Mouse (Mus musculus) gastrocnemius, postnatal 36 days (tissue): ENCODE measurements around the gene Gm128. TPM values are rescaled to one million over a fixed set of nuclear protein-coding genes. Genes with fewer than 3 reads are reported as not detected.
A peak's percentile ranks its signal among the peaks of the same experiment; 100 is the strongest.

Source experiments
- DNase-seq, 2 experiments: peaks; one replicate each; pipeline ENCODE4 v3.0.0; 2022
- intact Hi-C: fragments of 180-260 bp; cut with DNase I; formaldehyde crosslinking; loops from one replicate; pipeline ENCODE4 v1.15.1; 2025
- total RNA-seq, 2 experiments: library from RNA; stranded (reverse); gene quantifications; 2 replicates each; pipeline ENCODE4 v1.2.3; 2021

The Gm128 gene
- total RNA-seq, 2 experiments from 2014 or later, result not detected

DNA sequence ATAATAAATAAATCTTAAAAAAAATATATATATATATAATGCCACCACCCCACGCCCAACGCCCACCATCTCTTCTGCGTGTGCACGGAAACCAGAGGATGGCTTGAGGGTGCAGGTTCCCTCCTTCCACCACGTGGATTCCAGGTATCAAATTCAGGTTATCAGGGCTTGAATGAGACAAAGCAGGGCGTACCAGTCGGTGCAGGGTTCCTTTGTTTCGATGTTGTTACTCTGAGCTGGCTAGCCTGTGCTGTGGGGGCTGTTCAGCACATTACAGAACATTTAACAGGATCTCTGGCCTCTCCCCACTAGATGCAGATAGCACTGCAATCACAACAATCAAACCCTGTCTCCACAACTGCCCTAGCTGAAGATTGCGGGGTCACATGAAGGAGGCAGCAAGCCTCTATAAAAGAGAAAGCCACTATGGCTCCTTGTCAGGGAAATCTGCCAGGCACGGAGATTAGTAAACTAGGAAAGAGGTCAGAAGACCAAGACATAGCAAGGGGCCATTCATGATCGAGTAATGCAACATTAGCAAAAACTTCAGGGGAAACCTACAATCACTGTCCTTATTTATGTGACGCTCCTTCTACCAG is 29.5 kb upstream of the Gm128 start:
- intact Hi-C loops, result no loop called here
- DNase-seq, result no peak

DNA sequence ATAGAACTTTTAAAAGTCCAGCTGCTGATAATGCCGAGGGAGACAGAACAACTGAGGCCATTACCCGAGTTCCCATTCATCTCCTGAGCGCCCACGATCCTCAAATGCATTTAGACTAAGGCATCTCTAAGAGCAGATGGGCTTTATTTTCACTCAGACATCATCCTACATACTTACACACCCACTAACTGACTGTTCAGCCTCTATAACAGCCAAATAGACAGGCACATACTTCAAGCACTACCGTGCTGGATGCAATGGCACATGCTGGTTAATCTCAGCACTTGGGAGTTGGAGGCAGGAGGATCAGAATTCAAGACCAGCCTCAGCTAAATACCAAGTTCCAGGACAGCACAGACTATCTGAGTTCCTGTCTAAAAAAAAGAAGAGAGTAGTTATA is 28.4 kb upstream of the Gm128 start:
- intact Hi-C loops, result no loop called here
- DNase-seq, result no peak

DNA sequence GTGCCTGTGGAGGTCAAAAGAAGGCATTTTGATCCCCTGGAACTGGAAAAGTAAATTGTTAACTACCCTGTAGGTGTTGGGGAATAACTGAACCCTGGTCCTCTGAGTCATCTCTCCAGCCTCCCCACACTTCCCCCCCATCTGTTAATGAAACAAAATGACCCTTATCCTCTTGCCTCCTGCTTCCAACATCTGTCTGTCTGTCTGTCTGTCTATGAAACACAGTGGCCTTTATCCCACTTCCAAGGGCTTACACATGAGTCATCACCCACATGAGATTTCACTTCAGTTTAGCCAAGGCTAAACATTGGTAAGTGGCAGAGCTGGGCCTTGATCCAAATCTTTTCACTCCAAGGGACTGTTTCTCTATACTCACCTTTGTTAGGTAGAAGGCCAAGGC is 26.5 kb upstream of the Gm128 start:
- no peak for DNase-seq
- intact Hi-C loops, result no loop called here

DNA sequence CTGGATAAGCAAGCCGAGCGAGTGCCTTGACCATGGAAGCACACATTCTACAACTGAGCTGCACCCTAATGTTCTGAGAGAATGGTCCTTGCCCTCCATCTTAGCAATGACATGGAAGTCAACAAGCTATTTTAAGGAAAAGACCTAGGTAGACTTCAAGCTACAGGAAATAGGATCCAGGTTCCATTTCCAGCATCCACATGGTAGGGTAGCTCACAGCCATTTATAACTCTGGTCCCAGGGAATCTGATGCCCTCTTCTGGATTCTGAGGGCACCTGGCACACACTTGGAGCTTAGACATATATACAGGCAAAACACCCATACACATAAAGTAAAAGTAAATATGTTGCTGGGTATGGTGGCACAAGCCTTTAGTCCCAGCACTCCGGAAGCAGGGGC is 24.7 kb upstream of the Gm128 start:
- no peak for DNase-seq
- intact Hi-C loops, result no loop called here

DNA sequence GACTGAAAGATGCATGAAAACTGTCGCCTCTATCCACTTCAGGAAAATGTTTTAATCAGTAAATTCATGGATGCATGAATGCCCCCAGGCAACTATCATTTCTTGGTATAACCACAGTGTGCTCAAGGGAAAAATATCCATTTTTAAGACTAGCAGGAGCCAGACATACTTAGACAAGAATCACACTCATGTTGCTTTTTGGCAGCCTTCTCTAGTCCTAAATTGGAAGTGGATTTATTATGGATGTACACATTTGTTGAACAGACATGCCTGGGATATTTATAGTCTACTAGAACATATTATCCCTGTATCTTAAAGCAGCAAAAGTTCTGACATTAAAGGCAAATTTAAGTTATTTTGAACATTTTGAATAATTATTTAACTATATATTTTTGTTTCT is 23.3 kb upstream of the Gm128 start:
- intact Hi-C loops, result loop anchor here (5.0 kb wide), 2 partner anchors 42 to 122 kb away; partner anchors contain the start of gene Tnfaip8l2
- no peak for DNase-seq

DNA sequence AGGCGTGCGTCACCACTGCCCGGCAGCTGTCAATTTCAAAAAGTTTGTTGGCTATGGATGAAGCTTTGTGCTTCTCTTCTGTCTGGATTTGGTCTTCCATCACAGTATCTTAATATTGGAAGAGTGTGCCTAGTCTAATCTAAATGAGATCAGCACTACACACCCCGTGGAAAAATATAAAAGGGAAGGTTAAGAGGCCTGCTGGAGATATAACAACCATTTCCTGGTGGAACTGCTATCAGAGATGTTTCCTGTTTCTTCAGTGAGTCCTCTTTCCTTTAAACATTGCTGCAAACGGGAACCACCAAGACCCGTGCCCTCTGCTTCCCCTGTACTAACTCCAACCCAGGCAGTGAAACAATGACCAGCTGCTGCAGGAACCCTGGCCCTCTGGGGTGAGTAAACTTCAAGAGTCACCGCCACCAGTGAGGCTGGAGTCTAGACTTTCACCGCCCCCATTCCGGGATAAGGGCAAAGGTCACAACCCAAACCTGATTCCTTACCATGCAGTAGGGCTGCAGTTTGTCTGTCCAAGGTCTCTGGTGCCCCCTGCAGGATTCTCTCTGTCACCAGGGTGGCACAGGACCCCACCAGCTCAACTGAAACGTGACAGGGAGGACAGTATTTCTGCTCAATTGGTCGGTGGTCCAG is 21.8 kb upstream of the Gm128 start:
- intact Hi-C loops, result loop anchor here (5.0 kb wide), 2 partner anchors 41 to 121 kb away; partner anchors contain the start of gene Tnfaip8l2
- DNase-seq, result peak; percentile 69 to 73

DNA sequence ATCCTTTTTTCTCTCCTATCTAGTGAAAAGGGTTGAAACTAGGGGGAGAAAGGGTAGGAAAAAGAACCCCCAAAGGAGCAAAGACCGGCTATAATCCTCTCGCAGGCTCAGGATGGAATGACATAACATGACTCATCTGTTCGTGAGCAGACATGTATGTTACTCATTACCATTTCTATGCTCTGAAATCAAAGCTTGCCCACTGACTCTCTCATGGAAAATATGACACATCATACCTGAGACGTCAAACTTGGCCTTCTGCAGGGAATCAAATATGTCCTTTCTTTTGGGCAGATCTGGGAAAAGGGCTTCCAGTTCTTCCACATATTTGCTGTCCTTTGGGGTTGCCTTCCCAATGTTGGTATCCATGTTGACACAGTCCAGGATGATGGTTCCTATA is 20.6 kb upstream of the Gm128 start:
- intact Hi-C loops, result loop anchor here (5.0 kb wide), 2 partner anchors 40 to 120 kb away; partner anchors contain the start of gene Tnfaip8l2
- DNase-seq, result no peak

DNA sequence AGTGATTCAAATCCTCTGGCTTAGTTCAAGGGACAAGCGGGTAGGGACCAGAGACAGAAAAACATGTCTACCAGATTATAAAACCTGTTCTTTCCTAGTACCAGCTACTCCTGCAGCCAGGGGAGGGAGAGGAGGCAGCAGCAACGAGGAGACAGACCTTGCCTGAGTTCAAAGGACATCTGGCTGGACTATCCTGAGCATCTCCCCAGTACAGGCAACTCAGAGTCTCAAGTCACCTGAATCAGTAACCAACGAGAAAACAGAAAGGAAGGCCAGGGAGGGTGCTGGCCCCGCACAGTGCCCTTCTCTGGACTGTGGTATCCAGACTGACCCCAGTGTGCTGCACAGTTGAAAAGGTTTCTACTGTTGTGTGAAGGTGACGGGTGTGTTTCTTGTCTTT is 15.5 kb upstream of the Gm128 start:
- intact Hi-C loops, result loop anchor here (5.0 to 10.0 kb wide), 2 partner anchors 50 to 202 kb away; no protein-coding TSS in a partner anchor
- DNase-seq, result no peak

DNA sequence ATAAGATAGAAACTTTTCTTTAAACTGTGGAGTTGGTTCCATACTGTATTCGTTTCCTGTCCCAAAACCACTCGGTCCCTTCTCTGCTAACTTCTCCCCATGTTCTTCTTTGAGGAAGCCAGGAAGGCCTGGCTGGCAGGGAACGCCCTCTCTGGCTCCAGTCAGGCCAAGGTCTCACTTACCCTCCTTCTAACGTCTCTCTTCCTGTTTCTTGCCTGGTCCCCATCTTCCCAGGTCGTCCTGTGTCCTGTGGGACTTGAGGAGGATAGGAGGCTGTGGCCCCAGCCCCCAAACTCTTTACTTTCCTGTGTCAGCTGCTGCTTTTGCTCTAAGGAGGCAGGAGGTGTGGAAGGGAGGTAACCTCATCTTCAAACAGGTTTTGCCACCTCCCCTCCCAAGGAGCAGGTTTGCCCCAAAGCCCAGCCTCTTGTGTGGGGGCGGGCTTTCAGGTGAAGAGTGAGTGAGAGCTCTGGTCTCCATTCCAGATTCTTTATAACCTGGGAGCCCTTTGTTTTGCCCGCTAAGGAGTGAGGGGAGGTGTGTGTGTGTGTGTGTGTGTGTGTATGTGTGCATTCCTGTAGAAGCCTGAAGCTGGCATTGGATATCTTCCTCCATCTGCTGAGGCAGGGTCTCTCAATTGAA is 9.5 kb upstream of the Gm128 start, which contains the start of gene Bnipl:
Gene Bnipl (minus strand): TSS at position 411 of the 642 bp plus-strand sequence.
- DNase-seq, result no peak
- intact Hi-C loops, result loop anchor here (10.0 kb wide), 1 partner anchor 196 kb away; no protein-coding TSS in a partner anchor

DNA sequence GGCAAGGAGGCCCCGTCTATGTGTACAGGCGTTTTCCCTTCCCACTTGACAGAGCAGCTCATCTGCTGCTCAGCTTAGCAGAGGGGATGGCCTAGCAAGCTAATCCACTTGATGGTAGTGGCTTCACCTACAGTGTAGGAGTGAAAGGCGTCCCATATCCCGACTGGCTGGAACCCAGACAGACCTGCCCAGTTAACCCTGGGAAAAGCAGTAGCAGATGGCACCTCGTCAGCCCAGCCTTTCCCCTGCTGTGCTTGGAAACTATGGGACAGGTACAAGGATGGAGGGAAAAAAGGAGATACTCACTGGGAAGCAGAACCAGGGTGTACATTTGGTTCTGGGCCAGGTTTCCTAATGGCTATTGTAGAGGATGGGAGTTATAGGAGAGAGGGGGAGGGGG is 9.0 kb upstream of the Gm128 start:
- no peak for DNase-seq
- intact Hi-C loops, result loop anchor here (10.0 kb wide), 1 partner anchor 196 kb away; no protein-coding TSS in a partner anchor

DNA sequence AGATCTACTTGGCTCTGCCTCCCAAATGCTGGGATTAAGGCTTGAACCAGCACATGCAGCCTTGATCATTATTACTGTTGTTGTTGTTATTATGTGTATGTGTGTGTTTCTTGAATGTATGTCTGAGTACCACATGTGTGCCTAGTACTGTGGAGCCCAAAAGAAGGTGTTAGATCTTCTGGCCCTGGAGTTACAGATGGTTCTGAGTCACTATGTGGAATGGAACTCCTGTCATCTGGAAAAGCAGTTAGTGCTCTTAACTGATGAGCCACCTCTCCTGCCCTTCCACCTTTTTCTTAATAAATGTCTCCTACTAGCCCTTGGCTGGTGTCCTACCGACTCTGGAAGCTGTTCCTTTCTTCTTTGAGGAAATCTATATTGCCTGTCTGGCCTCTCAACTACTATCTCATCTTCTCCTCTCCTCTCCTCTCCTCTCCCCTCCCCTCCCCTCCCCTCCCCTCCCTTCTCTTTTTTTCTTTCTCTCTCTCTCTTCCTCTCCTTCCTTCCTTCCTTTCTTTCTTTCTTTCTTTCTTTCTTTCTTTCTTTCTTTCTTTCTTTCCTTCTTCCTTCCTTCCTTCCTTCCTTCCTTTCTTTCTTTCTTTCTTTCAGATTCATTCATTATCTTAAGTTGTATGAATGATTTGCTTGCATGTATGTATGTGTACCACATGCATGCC is 6.4 kb upstream of the Gm128 start:
- no peak for DNase-seq
- intact Hi-C loops, result no loop called here

DNA sequence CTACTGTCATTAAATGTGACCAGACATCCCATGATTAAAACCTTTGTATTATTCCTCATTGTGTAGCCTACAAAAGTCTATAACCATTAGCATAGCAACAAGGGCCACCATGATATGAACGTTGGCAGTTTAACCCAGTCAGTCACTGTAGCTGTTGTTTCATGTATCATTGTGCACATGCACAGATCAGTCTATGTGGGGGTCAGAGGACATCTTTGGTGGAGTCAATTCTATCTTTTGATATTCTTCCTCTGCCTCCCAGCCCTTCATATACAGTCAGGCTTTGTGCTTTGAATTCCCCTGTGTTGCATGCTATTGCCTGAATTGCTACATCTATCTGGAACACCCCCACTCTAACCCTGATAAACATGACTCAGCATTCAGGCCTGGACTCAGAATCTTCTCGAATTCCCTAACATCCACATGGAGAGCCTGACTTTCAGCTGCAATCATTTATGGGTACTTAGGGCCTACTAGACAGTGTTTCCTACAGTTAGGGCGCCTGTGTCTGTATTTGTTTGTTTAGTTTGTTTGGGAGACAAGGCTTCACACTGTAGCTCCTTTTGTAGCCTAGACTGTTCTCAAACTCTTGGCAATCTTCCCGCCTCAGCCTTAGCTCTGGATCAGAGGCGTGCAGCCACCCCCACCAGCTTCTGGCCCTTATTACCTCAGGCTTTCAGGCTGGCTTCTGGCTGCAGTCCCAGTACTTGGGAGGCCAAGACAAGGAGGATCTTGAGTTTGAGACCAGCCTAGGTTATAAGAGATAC is 5.2 kb upstream of the Gm128 start:
- intact Hi-C loops, result no loop called here
- DNase-seq, result no peak

DNA sequence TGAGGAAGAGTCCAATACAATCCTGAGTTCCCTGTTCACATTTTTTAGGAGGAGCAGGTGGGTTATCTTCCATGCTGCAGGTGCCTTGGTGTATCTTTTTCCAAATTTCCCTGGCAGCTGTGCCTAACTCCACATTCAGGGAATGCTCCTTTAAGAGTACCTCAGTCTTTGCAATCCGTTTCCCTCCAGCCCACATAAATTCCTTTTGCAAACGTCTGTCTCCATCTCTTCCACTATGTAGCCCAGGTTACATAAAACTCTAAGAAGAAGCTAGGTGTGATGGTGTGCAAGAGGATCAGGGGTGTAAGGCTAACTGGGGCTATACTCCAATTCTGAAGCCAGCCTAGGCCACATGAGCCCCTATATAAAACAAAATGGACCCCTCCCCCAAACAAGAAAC is 1.7 kb upstream of the Gm128 start:
- DNase-seq, result no peak
- intact Hi-C loops, result no loop called here

DNA sequence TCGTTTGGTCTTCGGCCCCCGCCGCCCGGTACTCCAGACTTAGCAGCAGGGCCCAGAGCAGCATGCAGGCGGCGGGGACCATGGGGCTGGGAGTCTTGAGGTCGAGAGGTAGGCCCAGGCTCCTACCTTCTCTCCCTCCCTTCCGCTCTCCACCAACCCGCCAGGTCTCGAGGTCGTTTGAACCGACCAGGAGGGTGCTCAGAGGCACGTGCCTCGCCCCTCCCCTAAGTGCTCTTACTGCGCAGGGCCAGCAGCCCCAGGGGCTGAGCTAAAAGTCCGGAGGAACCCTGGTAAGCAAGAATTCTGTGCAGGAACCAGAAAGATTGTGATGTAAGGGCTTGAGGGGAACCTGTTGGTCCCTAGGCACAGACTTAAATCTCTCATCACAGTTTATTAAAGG is 498 bp downstream of the Gm128 start:
- intact Hi-C loops, result no loop called here
- DNase-seq, result no peak

DNA sequence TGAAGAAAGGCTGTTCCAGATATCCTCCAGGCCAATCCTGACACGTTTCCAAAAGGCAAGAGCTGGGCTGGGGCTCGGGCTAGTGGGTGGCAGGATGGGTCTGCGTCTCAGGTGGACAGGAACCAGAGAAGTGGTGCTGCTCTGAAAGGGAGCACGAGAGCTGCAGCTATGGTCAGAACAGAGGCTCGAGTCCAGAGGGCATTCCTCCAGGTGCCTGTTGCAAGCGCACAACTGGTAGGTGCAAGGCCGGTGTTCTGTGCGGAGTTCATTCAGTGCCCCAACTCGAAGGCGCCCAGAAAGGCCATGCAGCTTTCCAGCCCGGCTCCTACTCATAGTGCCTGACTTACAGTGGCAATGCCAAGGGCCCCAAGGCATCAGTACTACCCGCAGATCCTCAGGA is 1.4 kb downstream of the Gm128 start:
- intact Hi-C loops, result no loop called here
- no peak for DNase-seq

DNA sequence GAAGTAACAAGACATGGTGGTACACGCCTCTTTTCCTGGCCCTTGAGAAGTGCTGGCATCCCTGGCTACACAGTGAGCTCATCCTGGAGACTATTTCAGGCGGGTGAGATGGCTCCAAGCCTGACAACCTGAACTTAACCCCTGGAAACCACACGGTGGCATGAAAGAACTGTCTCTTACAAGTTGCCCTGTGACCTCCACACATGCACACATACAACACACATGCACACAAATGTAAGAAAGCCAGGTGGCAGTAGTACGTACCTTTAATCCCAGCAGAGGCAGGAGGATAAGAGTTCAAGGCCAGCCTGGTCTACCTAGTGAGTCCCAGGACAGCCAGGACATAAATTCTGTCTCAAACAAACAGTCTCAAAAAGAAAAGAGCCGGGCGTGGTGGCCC is 2.4 kb downstream of the Gm128 start:
- intact Hi-C loops, result no loop called here
- no peak for DNase-seq

DNA sequence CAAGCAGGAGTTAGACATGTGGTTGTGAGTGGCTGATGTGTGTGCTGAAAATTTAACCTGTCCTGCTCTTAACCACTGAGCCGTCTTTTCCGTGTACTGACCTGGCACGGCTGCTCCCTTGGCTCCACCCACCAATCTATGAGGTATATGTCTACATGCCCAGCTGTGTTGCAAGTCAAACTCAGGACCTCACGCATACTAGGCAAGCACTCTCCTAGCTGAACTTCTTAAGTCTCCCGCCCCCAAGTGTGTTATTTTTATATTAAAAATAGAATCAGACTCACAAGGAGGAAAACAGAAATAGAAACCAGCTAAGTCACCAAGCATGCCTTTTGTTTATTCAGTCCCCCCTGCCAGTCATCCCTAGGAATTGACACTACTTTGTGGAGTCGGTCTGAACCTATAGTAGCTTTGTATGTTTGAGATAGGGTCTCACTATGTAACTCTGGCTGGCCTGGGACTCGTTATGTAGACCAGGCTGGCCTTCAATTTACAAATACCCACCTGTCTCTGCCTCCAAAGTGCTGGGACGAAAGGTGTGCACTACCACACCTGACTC is 3.8 kb downstream of the Gm128 start:
- intact Hi-C loops, result no loop called here
- DNase-seq, result no peak

DNA sequence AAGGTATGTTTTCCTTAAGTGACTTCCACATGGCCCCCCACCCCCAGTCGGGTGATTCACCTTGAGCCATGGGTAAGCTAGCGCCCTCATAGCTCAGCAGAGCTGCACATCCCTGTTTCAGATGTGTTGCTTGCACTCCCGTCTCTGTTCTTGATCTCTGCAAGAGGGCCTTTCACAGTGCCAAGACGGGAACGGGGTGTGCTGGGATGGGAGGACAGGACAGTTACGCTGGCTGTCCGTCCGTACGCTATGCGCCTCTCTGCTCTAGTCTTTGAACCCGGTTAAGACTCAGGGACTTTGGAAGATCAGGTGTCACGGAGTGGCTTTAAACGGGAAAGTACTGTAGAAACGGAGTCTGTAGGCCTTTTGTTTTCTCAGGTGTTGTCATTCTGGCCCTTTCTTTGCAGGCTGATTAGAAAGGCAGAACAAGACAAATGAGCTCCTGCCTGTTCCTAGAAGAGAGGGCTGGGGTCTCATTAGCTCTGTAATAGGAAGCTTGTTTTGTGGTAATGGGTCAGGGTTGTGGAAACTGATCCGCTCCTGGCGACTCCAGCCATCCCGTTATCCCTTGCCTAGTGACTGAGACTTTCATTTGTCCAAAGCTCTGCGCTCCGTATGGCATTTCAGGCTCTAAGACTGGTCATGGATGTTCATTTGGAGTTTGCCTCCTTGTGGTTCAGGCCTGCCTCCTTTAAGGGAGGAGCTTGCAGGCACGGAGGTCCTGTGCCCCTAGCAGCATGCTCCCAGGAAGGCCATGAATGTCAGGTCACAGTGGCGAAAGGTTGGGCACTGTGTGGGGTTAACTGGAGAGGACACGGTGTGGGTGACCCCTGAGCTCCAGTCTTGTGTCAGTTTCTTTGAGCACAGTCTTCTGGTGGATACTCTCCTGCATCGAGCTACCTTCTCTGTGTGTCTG is 5.8 kb downstream of the Gm128 start:
- intact Hi-C loops, result no loop called here
- DNase-seq, result no peak
